Mouse (Mus musculus) neutrophil, adult 65 days (primary cell): ENCODE data around the gene P2rx3. TPM values are rescaled to one million over a fixed set of nuclear protein-coding genes. Genes with fewer than 3 reads are reported as not detected.

Source experiments
- total RNA-seq: library from RNA; stranded (reverse); gene quantifications from 2 replicates; pipeline ENCODE4 v1.2.4, GENCODE M21; 2023

The P2rx3 gene
- total RNA-seq: 0.41 TPM in 1 of 2 replicates, not detected in the other

GRCm38 (mm10) chr2:85037047-85038026 is at the start of gene P2rx3, which contains the start of gene Ssrp1:
Gene P2rx3, minus strand, starts transcription at chr2:85037462.
Gene Ssrp1, plus strand, starts transcription at chr2:85037234.

DNA sequence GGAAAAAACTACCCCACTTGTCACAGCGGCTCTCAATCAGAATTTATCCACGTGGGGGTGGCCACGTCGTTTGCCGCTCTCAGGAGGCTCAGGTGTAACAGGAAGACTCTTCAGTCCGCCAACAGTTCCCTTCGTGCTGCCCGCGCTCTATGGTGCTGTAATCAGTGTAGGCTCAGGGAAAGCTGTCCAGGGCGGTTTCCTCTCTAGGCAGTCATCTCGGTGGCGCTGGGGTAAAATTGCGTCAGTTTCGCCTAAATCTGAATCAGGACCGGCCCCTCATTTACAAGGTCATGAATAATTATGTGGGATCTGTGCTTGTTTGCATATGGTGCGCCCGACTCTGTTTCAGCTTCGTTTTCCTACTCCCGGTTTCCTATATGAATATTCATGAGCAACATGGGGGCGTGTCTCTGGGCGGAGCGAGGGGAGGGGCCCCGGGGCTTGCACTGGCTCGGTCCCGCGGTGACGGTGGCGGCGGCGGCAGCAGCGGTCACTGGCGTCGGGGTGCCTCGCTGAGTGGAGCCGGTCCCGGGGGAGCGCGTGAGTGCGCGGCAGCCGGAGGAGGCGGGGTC is 10.4 kb upstream of the P2rx3 start, which contains the start of gene Tnks1bp1:
Gene Tnks1bp1, plus strand, starts transcription at position 427 of the 572 bp plus-strand sequence.

DNA sequence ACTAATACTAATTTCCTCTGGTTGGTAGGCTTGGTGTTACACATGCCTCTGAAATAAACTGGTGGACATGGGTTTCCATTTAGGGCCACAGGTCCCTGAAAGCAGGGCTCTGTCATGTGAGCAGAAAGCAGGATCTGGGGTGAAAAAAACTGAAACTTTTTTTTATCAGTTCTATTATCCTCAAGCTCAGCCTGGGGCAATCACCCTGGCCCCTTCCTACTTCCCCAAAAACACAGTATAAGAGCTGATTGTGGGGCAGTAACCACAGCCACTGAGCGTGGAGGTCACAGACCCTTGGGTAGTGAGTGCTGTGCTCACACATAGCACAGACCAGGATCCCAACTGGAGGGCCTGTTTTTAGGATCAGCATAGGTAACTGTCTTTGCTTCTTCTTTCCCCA is 49.3 kb downstream of the P2rx3 start, which contains the start of gene Prg3:
Gene Prg3, plus strand, starts transcription at position 286 of the 400 bp plus-strand sequence.

DNA sequence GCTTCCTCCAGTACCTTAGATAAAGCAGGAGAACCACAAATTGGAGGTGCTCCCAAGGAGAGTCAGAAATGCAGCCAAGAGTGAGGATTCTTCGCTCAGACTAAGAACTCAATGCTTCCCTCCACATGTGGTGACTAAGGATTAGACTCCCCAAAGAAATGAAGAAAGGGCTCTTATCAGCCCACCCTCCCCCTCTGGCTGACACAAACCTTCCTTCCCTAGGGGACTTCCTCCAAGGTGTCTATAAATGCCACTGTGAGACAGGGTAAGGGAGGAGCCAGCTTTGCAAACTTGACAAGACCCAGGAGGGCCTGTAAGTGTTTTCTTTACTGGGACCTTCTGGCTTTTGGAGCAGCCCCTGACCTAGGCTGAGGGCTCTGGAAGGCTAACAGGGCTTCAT is 57.1 kb downstream of the P2rx3 start, which contains the start of gene Prg2:
Gene Prg2, plus strand, starts transcription at position 274 of the 400 bp plus-strand sequence.

Other genes with a start within 250 kb of the P2rx3 start
- 18.2 and 19.2 TPM in 2 replicates for gene Ube2l6, start 238.6 kb downstream of the P2rx3 start, total RNA-seq
- gene Smtnl1, start 214.8 kb downstream of the P2rx3 start, total RNA-seq: not detected in 2 replicates
- 4.4 and 4.5 TPM in 2 replicates for gene Timm10, start 210.5 kb downstream of the P2rx3 start, total RNA-seq
- gene Slc43a1, start 198.6 kb downstream of the P2rx3 start, total RNA-seq: 1.0 and 2.2 TPM in 2 replicates
- gene Rtn4rl2, start 150.8 kb downstream of the P2rx3 start, total RNA-seq: not detected in 2 replicates
- 31.5 and 38.8 TPM in 2 replicates for gene Slc43a3, start 100.9 kb downstream of the P2rx3 start, total RNA-seq
- 23.3 and 29.1 TPM in 2 replicates for gene Prg2, start 57.0 kb downstream of the P2rx3 start, total RNA-seq
- 0.69 and 1.8 TPM in 2 replicates for gene Prg3, start 49.2 kb downstream of the P2rx3 start, total RNA-seq
- 74.8 and 88.8 TPM in 2 replicates for gene Ssrp1, start 228 bp downstream of the P2rx3 start, total RNA-seq
- 9.2 and 14.0 TPM in 2 replicates for gene Tnks1bp1, start 10.6 kb upstream of the P2rx3 start, total RNA-seq
- 2.1 and 3.6 TPM in 2 replicates for gene Aplnr, start 98.8 kb upstream of the P2rx3 start, total RNA-seq
- gene Lrrc55, start 159.7 kb upstream of the P2rx3 start, total RNA-seq: not detected in 2 replicates